Mouse (Mus musculus) kidney, adult 2 months (tissue): ENCODE measurements around the gene 4632433K11Rik.

Experiments
- CTCF ChIP-seq: fragments of 200-500 bp; conservative IDR thresholded peaks from 2 replicates; pipeline ENCODE4 v1.5.1; 2011; ENCODE audit warnings: low read depth, mild to moderate bottlenecking, control low read depth, low read length, moderate library complexity, mixed read lengths; ENCODE audit not compliant: insufficient read depth, insufficient read length
- POLR2A ChIP-seq: fragments of 200-500 bp; IDR thresholded peaks from one replicate; pipeline ENCODE4 v1.6.1; 2011; ENCODE audit warnings: low read depth, low read length, control low read depth

GRCm38 (mm10) chr7:4996003-4996895 is 37.7 kb upstream of the 4632433K11Rik start, which contains the start of gene Zfp579:
- TF ChIP-seq CTCF, result no peak
- TF ChIP-seq POLR2A, result no peak
